Mouse (Mus musculus) hematopoietic multipotent progenitor cell, adult 10-12 weeks (in vitro differentiated cells): Measurements from ENCODE around the gene 4930455H04Rik. TPM values are rescaled to one million over a fixed set of nuclear protein-coding genes. Genes with fewer than 3 reads are reported as not detected.

Experiments used
- polyA plus RNA-seq: library from polyadenylated mRNA; stranded (reverse); fragments of >175 nt; gene quantifications from 2 replicates; pipeline ENCODE4 v1.2.3, GENCODE M21; 2012; ENCODE audit warnings: low replicate concordance

Gene 4930455H04Rik
- not detected in 2 replicates for polyA plus RNA-seq

GRCm38 (mm10) chr3:116967967-116968366 is at the start of gene 4930455H04Rik:
TSS of gene 4930455H04Rik (plus strand) at chr3:116968267.

DNA sequence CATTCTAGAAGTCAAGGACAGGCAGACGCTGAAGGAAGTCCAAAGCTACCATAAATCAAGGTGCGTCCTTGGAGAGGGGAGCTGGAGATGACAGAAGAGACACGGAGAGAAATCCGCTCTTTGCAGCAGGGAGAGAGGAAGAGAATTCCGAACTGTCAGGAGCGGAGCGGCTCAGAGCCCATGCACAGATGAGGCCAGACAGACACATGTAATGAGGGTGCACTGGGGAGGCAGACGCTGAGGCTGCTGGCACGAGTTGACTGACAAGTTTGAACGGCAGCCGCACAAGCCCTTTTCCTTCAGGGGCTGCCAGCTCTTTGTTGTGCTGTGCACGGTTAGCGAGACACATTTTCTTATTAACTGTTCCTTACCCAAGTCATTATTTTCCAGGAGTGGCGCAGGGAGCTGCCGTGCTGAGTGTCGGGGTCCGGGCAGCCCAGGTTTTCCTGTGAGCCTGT is 502 bp downstream of the 4930455H04Rik start, which contains the start of gene Palmd:
Gene Palmd, minus strand, starts transcription at position 448 of the 458 bp plus-strand sequence.

Other genes with a start within 250 kb of the 4930455H04Rik start
- gene Agl, start 160.1 kb upstream of the 4930455H04Rik start, polyA plus RNA-seq: 0.49 and 0.97 TPM in 2 replicates
- gene Frrs1, start 108.8 kb upstream of the 4930455H04Rik start, polyA plus RNA-seq: 2.6 and 2.9 TPM in 2 replicates
- 0.04 TPM in 1 of 2 replicates, not detected in the other for gene Palmd, start 720 bp downstream of the 4930455H04Rik start, polyA plus RNA-seq